Mouse (Mus musculus) CD8-positive naive resting alpha-beta T cell, adult 2 months (primary cell): ENCODE data around the gene Serpinb11.

Experiments
- DNase-seq, 2 experiments: peaks; one replicate each; pipeline ENCODE4 v3.0.0; 2022; ENCODE audit warnings: low read depth in 2 of 2, low spot score in 2 of 2

The Serpinb11 gene

DNA sequence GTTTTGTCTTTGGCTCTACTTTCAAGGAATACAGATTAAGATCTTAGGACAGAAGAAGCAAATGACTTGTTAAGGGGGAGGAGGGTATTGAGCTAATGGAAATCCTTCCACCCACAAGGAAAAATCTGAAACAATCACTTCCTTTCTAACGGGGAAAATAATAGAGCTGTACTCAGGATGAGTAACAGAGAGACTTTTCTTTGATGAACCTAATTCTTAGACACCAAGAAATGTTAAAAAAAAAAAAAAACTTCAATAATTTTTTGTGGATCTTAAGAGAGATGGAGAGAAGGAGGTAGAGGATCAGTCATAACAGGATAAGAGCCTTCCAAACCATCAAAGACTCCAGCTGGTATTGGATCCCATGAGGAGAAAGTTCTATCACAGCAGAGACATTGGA is at the start of gene Serpinb11:
TSS of gene Serpinb11 (plus strand) at position 301 of the 400 bp plus-strand sequence.
- DNase-seq, result no peak

GRCm38 (mm10) chr1:107345979-107346378 is 15.0 kb upstream of the Serpinb11 start:
- no peak for DNase-seq

DNA sequence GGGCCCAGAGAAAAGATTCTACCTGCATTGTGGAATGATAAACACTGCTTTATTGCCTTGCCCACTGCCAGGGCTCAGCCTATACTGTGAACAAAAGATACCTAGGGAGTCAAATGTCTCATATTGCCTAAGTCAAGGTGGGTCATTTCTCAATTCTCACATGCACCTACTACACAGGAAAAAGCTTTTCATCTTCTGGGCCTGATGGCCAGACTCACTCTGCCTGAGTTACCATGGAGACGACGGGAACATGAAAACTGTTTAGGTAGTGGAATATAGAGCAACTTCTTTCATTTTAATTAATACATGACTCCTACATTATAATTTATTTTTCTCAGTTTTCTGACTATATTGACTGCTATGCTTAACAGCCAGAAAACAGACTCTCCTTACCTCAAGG is 14.2 kb upstream of the Serpinb11 start:
- DNase-seq, result no peak

DNA sequence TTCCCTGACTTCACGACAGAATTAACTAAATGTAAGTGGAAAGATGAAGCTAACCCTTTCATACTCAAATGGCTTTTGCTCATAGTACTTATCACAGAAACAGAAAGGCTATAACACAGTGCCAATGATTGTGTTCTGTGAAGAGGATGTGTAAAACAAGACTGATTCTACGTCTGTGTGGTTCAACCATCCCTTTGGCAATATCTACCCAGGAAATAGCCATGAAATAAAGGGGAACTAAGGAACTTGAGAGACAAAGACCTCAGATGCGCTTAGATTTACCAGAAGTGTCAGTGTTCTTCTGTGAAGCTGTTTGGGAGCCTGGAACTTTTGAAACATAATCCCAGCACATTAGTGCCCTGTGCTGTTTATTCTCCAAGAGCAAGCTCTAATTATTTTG is 10.6 kb upstream of the Serpinb11 start:
- no peak for DNase-seq

GRCm38 (mm10) chr1:107351115-107351514 is 9.9 kb upstream of the Serpinb11 start:
- DNase-seq, result no peak

- DNase-seq, result no peak
Observed at GRCm38 (mm10) chr1:107353046-107353445, 8.0 kb upstream of the Serpinb11 start.

DNA sequence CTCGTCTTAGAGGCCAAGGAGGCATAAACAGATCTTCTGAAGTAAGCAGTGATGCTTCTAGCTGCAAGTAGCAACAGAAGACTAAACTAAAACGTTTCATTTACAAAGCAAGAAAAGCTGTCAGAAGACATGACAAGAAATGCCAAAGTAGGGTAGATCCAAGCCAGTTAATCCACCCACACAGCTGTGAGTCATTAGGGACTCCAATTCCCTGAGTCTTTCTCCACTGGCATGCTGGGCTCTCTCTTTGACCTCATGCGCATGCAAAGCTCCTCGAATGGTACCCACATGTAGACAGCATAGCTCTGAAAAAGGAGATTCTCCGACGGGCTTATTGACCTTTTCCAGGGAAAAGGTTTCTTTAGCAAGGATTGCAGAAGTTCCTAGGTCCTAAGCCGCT is 5.0 kb downstream of the Serpinb11 start:
- no peak for DNase-seq

DNA sequence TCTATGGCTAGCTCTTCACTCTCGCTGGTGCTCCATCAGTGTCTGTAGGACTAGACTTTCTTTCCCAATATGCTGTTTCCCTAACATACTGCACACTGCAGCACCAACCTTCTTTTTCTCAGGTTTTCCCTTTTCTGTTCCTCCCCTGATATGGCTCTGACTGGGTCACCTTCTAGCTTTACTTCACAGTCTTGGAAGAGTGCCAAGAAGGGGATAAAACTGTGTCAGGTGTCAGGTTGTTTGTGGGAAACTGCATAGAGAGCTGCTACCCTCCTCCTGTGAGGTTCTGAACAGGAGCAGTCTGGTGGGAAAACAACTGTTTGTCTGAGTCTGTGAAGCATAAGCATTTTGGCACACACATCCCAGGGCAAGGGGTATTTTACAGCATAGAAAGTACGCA is 7.9 kb downstream of the Serpinb11 start:
- DNase-seq, result no peak

DNA sequence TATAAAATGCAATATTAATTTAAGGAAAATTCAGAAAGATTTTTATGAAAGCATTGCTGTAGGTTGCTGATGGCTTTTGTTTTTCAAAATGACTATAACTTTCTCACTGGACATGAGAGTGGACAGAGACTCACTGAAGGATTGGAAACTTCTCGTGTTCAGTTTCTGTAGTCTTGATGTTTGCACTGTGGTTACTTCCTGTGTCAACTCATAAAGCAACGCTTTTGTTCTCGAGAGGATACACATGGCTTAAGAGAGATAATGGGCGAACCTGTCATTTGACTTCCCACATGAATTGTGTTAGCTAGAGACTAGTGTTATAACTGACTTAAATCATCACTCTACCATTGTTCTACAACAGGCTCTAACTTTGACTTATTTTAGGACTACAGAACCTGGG is 16.0 kb downstream of the Serpinb11 start:
- DNase-seq, result no peak

DNA sequence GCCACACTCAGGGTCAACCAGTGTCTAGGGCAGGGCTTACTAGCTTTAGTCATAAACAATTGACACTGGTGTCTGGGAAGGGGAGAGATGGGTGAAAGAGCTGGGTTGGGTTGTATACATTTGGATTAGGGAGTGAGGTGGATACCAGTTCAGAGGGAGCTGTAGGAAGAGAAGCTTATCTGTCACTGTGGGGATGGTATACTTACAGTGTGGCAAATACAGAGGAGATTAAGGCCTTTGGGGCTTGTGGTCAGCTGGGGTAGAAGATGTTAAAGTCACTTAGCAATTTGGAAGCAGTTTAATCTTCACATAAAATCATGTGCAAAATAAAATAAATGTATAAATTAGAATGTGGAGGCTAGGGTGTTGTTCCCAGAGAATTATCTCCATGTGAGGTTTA is 17.4 kb downstream of the Serpinb11 start:
- DNase-seq, result no peak

DNA sequence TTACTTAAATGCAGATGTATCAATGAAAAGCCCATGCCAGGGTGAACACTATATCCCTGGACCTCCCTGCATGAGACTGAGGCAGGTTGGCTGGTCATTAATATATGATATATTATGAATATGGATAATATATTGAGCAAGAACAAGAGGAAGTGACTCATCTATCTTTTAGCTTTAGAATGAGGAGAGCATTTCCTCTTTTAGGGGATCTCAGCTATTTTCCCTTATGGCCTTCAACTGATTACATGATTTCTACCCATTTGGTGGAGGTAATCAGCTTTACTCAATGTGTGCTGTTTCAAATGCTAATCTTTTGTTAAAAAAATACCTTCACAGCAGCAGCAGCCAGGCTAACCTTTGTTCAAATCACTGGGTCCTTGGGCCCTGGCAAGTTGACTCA is 20.5 kb downstream of the Serpinb11 start:
- DNase-seq, result no peak

DNA sequence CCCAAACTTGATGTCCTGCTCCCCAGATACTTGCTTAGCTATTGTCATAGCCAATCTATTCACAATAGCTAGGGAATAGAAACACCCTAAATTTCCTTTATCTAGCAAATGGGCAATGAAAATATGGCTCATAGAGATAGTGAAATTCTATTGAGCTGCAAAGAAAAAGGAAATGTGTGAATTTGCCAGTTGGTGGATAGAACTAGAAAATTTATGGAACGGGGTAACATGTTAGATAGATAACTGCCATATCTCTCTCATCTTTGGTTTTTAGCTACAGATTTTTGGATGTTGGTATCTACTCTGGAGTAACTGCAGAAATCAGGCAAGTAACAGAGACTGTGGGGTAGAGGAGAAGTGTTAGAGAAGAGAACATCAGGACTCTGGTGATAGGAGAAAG is 21.4 kb downstream of the Serpinb11 start:
- no peak for DNase-seq

- DNase-seq, result no peak
Observed at GRCm38 (mm10) chr1:107384532-107384931, 23.5 kb downstream of the Serpinb11 start.

- DNase-seq, result no peak
Observed at GRCm38 (mm10) chr1:107389753-107390152, 28.8 kb downstream of the Serpinb11 start.

GRCm38 (mm10) chr1:107397481-107397880 is 36.5 kb downstream of the Serpinb11 start:
- no peak for DNase-seq

DNA sequence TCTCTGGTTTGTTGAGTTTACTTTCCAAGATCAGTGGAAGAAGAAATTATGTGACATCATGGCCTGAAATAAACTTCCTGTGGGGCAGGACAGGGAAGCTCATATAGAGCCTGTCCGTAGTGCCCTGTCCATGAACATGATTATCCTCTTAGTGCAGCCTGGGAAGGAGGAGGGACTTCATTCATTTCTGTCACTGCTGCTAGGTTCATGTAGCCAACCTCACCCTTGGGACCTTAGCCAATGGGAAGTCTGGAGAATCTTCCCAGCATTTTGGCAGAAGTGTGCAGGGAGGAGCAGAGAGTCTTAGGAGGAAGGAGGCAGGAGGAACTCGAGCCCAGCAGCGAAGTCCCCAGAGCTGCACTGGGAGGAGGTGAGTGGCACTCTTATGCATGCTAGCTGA is 38.4 kb downstream of the Serpinb11 start, which contains the start of gene Serpinb7:
TSS of gene Serpinb7 (plus strand) at position 301 of the 400 bp plus-strand sequence.
- DNase-seq, result no peak

DNA sequence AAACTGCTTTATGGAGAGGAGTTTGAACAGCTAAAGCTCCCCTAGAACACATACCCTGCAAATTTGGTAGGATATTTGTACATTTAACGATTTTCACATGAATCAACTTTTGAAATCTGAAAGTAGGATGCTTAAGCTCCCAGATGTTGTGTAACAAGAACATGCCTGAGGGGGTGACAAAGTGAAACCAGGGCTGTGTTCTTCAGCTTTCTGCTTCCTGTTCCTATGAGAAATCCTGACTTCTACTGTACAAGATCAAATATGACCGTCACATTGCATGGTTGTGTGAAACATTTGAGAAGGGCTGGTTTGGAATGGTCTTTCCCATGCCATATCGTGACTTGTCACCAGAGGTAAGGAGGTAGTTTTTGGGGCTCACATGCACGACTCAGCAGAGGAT is 41.1 kb downstream of the Serpinb11 start:
- no peak for DNase-seq

GRCm38 (mm10) chr1:107414650-107415049 is 53.7 kb downstream of the Serpinb11 start:
- no peak for DNase-seq

DNA sequence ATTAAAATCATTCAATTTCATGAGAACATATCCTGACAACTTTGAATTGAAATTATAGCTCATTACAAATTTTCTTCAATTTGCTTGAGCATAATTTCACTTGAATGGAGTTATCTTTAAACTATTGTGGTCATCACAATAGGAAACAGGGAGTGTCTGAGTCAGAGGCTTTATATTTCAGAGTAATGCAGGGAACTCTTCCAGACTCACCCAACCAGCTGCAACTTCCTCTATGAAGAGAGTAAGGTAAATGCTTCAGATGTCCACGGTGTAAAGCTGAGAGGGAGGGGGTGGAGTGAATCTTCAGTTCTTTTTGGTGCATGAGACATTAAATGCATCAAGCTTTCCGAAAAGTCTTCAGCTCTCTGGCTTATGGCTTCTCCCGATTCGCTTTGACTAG is 61.5 kb downstream of the Serpinb11 start:
- no peak for DNase-seq
